Mouse (Mus musculus) layer of hippocampus, adult 8-10 months (tissue): ENCODE data around the gene Sdc3. TPM values are rescaled to one million over a fixed set of nuclear protein-coding genes. Genes with fewer than 3 reads are reported as not detected.

Source experiments
- DNase-seq, 2 experiments: peaks; one replicate each; pipeline ENCODE4 v3.0.0; 2022; ENCODE audit warnings: low spot score in 2 of 2
- total RNA-seq, 4 experiments: library from RNA; stranded (reverse); gene quantifications; 2 replicates each; pipeline ENCODE4 v1.2.4; 2022

Sdc3 gene
- total RNA-seq = 100 to 1,000 TPM; 146 to 169 (median 150) TPM

DNA sequence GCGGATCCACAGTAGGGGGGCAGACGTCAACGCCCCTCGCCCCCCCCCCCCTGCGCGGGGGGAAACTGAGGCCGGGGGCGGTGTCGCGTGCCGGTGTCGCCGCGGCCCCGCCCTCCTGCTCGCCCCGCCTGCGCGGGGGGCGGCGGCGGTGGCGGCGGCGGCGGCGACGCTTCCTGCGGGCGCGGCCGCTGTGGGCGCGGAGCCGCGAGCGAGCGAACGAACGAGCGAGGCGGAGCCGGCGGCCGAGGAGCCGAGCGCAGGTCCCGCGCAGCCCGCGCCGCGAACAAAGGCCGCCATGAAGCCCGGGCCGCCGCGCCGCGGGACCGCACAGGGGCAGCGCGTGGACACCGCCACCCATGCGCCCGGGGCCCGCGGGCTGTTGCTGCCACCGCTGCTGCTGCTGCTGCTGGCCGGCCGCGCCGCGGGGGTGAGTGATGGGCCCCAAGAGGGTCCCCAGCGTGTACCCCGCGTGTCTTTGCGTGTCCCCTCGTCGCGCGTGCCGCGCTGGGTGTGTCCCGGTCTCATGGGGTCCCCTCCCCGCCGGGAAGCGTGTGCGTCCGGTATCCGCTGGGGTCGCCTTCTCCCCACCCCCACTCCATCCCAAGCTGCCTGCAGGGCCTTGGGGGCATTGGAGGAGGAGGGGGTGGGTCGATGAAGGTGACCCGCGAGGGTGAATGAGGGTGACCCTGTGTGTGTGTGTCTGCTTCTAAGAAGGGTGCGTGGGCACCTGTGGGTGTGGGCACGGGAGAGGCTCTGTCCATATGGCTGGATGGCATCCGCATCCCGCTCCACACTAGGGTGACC is at the start of gene Sdc3:
Gene Sdc3, plus strand, starts transcription at position 162 of the 804 bp plus-strand sequence.
- DNase-seq = no peak

DNA sequence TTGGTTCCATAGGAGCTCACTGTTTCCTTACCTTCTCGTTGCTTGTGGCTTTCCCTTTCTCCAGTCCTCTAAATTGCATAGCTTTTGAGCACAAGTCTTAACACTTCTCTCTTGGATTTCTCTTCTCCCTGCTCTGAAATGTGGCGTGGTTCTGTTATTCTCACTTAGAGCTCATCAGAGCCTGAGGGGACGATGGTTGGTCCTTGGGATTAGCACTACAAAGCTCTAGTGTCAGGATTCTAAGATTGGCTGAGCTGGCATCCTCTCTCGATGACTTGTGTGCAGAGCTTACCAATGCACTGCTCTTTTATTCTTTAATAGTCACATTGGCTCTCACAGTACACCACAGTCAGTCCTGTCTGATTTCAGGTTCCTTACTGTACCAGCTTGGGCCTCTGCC is 48.3 kb upstream of the Sdc3 start:
- DNase-seq = no peak

DNA sequence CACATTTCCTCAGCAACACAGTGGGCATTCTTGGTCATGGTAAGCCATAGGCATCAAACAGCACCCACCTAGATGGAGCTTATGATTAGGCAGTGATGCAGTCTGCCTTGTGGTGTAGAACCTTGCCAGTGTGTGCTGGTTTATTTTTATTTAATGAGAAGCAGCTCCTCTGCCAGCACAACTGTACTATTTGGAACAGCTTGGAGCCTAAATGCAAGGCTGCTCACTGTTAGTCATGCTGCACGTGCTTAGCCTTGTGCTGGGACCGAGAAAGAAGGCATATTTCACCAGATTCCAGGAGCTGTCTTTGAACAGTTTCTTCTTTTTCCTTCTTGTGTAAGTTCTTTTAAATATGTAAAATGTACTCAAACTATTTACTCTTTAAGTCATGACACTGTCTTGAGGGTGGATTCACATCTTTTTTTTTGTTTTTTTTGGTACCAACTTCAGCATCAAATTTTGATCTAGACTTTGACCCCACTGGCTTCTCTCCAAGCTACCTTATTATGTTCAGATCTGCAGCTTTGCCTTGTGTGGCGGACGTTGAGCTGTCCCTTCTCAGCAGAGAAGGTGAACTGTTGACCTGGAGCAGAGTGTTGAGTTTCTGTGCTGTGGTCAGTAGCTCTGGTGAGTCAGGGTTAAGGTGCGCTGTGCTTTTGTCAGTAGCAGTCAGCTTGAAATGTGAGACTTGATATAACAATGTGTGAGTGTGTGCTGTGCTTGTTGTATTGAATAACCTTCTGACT is 46.6 kb upstream of the Sdc3 start:
- DNase-seq = peak; percentile 84 to 86

DNA sequence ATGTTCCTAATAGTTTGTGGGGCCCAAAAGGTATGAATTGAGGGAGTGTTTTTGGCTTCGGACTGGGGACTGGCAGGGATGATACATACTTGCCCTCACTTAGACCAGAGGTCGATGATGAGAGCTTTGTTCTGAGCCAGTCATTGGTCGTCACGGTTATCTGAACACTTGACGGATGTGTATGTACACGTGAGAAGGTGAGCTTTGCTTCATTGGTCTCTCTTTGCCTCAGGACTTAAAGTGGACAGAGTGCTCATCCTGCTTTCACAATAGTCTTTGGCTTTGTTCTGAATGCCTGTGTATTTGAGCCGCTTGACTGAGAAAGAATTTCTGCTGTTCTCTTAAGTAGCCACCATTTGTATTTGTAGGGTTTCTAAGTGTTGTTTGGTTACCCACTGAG is 42.8 kb upstream of the Sdc3 start:
- DNase-seq = no peak

DNA sequence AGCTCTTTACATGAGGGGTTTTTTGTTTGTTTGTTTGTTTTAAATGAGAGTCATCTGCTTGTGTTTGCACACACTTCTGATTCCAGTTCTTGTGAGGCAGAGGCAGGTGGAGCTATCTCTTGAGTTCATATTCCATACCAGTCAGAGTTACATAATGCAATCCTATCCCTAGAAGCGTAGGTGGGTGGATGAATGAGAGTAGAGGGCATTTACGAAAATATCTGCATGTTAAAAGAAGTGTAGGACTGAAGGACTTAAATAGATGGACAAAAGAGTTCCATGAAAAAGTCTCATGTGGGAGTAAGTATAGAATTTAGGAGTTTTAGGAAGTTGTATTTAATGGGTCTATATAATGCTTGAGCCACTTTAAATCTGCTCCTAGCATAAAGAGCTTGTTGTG is 40.4 kb upstream of the Sdc3 start:
- no peak for DNase-seq

DNA sequence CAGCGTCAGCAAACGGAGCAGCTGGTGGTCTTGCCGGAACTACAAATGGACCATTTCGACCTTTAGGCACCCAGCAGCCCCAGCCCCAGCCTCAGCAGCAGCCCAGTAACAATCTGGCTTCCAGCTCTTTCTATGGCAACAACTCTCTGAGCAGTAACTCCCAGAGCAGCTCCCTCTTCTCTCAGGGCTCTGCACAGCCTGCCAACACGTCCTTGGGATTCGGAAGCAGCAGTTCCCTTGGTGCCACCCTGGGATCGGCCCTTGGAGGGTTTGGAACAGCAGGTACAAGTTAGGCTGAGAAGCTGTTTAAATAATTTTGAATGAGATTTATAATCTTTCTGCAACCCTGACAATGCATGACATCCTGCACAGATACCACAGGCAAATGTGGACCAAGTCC is 39.7 kb upstream of the Sdc3 start:
- no peak for DNase-seq

DNA sequence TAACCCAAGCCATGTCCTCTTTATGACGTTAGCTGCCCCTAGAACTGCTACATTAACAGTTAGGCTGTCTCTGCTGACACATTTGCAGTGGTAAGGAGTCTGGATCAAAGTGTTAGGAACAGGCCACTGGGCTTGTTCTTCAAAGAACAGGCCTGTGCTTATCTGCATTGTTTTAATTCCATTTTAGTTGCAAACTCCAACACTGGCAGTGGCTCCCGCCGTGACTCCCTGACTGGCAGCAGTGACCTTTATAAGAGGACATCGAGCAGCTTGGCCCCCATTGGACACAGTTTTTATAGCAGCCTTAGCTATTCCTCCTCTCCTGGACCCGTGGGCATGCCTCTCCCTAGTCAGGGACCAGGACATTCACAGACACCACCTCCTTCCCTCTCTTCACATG is 38.6 kb upstream of the Sdc3 start:
- DNase-seq = no peak

DNA sequence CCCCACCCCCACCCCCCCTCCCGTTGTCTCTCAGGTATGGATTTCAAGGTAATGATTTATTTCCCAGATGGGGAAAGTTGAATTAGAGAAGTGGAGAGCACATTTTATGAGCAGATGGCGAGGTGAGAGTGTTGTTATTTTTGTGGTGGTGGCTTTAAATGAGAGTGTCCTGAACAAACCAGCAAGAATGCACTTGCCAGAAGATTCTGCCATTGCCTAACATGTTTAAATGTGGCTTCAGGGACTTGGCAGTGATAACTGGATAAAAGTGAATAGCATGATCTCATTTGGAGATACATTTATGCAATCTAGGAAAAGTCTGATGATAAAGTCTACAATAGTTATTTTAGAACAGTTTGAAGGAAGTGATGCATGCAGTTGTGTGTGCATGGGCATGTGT is 37.6 kb upstream of the Sdc3 start:
- no peak for DNase-seq

DNA sequence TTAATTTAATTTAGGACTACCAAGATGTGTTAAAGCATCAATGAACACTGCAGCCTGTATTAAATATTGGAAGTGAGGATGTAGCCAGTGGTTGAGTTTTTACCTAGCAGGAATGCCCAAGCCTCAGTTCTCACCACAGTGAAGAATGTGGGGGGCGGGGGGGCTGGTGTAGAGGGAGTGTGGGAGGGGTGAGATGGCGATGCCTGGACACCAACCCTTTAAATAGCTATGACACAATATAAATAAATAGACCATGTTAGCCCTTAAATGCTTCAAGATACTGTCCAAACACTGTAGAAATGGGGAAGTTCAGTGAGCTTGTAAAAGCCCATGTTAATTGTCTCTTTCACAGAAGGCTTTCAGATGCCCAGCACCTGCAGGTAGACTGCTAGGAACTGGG is 32.5 kb upstream of the Sdc3 start:
- DNase-seq = no peak

DNA sequence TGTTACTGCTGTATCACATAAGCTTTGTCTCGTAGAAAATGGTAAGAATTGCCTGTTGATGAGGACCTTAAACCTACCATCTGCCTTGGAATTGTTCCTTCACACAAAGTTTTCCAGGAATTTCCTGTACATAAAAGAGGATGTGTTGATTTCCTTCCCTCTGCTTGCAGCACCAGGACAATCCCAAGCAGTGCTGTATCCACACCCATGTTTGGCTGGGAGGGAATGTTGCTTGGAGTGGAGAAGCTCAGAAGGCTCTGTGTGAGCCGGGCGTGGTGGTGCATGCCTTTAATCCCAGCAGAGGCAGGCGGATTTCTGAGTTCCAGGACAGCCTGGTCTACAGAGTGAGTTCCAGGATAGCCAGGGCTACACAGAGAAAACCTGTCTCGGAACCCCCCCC is 30.5 kb upstream of the Sdc3 start:
- no peak for DNase-seq

DNA sequence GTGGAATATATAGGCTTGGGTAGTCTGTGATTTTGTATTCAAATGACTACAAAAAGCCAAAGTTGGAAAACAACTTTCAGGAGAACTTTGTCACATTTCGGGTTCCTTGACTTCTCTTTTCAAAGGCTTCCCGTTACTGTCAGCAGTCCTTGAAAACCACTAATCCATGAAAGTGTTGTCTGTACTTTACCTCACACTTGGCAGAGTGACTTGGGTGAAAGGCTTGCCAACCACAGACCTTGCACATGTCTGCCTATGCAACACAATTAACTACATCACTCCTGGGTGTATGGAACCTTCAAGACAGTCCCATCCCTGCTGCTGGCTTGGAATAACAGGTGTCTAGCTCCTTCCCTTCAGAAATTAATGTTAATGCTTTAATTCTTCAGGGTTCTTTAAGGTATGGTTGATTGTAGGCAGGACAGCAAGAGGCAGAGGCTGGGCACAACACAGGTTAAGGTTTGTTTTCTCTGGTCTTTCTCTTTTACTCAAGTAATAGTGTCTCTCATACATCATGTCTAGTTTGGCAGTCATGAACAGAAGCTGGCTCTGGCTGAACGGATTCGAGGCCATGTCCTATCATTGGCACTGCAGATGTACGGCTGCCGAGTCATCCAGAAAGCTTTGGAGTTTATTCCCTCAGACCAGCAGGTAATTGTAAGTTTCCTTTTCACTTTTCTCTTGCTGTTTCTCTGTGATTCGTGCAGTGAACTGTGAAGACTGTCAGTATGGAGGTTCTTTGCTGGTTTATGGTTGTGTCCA is 26.8 kb upstream of the Sdc3 start:
- no peak for DNase-seq

DNA sequence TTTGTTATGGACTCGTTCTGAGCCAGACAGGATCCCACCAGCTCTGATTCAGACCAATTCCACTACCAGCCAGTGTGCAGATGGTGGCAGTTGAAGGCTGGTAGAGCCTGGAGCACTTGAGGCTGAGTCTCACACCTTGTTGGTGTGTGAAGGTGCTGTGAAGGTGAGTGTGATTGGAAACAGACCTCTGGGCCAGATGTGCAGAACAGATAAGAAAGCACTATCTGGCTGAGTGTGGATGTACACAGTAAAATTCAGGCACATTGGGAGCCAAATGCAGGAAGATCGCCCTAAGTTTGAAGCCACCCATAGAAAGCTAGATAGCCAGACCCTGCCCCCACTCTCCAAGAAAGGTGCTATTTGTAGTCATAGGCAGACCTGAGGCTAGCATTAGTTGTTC is 25.9 kb upstream of the Sdc3 start:
- DNase-seq = no peak

DNA sequence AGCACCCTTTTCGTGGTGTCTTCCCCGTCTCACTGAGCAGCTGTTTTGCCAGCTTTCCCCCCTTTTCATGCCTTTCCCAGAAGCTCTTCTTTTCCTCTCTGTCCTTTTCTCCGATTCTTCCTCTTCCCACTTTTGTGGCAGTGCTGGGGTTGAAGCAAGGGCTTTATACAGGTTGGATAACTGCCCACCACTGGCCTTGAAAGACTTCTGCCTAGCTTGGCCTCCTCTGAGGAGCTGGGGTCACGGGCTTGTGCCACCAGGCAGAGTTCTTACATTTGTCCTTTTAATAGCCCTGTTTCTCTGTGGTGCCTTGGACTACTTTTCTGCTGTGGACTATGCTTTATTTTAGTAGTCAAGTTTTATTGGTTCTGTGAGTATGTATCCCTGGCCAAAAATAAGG is 25.4 kb upstream of the Sdc3 start:
- DNase-seq = no peak

DNA sequence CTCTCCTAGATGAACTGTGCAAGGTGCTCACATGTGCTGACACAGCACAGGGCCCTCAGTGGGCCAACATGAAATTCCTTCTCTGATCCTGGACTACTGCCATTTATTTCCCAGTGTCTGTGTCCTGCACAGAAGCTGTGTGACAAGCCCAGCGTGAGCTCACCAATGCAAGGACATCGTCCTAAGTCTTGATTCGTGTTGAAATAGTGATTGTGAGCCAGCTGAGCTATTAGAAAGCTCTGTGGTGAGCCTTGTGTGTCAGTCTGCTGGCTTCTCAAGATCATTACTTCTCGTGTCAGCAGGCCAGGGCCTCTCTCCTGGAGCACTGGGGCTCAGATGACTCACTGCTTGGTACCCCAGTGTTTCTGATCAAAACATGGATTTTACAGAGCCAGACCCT is 18.4 kb upstream of the Sdc3 start:
- no peak for DNase-seq

DNA sequence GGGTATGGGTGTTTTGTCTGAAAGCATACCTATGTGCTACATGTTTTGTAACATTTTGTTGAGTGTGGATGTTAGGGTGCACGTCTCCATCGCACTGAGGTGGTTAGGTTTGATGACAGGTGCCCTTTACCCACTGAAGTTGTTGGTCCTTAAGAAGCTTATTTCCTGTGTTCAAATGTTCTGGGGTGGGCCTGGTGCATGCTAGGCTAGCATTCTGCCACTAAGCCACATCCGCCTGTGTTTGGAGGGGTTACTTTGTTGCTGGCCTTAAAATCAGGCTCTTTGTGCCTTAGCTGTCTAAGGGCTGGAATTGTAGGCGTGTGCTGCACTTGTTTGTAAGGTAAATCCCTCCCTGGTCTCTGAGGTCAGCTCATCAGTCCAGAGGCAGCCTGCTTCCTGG is 17.5 kb upstream of the Sdc3 start:
- DNase-seq = no peak

DNA sequence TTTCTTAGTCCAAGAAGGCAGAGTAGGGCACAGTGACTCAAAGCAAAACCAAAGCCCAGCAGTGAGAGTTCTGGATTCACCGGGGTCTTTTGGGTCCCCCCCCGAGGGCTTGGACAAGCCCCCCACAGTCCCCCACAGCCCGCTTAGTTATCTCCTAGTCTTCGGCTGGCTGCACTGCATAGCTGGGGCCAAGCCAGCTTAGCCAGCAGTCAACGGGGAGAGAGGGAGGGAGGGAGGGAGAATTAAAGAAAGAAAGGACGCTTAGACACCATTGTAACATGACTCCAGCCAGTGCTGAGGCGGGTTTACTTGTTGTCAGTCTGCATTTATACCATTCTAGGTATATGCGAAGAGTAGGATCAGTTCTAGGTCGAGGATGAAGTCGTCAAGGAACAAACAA is 14.7 kb upstream of the Sdc3 start:
- DNase-seq = no peak

DNA sequence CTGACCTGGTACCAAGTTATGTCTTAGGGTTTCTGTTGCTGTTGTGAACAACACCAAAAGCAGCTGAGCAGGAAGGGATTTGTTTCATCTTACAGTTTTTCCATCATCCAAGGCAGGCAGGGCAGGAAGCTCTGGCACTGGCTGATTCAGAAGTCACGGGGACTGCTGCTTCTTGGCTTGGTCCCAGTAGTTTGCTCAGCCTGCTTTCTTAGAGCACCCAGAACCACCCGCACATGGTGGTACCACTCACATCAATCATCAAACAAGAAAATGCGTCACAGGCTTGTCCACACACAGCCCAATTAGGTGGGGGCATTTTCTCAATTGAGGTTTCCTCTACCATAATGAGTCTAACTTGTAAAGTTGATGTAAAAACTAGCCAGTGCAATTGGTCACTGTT is 13.3 kb upstream of the Sdc3 start:
- peak; percentile 52 to 57 for DNase-seq

DNA sequence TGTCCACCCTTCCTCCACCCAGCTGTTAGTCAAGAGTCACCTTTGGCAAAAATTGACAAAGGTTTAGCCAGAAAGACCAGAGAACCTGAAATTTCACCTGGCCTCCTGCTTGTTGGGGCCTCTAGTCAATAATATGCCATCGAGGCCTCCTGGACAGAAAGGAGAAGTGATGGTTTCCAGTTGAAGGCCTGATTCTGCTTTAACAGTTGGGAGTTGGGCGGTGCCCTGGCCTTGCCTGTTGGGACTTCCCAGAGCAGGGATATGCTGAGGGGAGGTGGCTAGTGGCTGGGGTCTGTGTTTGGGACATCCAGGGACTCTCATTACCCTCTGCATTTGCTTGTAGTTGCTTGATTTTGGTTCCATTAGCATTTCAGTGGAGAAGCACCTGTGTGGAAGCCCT is 9.8 kb upstream of the Sdc3 start:
- DNase-seq = no peak

DNA sequence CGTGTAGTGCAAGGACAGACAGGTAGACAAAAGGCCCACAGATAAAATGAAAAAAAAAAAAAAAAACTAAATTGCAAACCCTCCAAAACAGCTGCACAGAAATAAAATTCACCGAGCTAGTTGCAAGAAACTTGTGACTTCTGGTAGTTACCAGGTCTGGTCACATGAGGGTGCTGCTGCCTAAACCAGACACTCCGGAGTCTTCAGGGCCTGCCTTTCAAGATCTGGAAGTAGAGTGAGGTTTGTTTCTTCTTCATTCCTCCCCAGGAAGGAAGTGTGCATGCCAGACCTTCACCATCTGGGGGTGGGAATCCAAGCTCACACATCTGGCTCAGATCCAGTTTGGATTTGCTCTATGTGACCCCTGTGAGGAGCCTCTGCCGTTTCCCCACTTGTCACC is 7.6 kb upstream of the Sdc3 start:
- no peak for DNase-seq

DNA sequence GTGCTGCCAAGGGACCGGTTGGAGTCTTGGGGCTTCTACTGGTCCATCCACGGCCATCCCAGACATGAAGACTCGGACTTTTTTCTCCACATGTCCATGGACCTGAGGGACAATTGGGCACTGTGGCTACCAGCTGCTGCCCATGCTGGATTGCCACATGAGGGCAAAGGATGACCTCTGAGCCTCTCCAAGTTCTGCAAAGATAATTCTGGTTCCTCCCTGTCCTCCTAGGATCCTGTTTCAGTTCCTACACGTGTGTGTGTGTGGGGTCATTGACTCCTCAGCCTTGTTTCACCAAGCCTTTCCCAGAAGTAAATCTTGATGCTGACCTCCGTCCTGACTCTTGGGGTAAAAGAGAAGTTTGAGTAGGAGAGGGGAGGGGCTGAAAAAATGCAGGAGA is 4.8 kb upstream of the Sdc3 start:
- DNase-seq = no peak

DNA sequence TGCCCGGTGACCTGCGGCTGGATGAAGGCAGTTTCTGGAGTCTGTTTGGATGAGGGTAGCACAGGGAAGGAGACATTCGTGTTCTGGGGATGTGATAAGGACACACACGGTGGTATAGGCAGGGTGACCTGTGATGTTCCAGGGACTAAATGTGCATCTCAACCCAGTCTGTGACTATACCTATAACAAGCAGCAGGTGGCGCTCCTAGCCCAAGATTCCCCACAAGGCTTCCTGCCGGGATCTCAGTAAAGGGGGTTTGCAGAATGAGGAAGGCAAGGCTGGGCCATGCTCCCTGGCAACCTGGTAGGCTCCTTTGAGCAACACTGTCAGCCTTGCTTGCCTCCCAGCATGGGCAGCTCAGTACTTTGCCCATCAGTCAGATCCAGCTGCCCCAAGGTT is 2.2 kb upstream of the Sdc3 start:
- DNase-seq = peak; percentile 65 to 92

DNA sequence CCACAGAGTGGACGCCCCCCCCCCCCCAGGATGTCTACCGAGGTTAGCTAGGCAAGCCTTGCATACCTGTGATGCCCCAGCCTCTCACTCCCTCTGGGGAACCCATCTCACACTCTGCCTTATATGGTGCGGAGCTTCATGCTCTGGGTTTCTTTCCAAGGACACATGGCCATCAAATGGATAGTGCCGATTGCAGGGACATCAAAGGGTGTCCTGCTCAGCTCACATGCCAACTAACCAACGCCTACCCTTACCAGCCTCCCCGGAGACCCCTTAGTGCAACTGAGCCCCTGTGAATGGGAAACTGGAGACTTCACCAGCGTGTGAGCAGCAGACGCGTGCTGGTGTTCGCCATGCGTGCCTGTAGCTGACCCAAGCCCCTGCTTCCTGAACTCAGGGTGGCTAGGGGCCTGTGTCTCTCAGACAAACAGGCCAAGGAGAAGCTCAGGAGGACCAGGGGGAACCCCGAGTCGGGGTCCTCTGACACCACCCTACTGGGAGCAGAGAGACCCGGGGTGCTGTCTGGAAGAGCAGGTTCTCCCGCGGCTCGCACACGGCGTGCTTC is 444 bp upstream of the Sdc3 start:
- DNase-seq = no peak
